Mouse (Mus musculus): ENCODE results near the gene Calhm6.

Gene Calhm6

GRCm38 (mm10) chr10:34096418-34096883 is 31.3 kb downstream of the Calhm6 start, which contains the start of gene Calhm5:
Gene Calhm5 (minus strand): TSS chr10:34096519.
- DNase-seq (ENCODE audit: low spot score), result peak; percentile 42

DNA sequence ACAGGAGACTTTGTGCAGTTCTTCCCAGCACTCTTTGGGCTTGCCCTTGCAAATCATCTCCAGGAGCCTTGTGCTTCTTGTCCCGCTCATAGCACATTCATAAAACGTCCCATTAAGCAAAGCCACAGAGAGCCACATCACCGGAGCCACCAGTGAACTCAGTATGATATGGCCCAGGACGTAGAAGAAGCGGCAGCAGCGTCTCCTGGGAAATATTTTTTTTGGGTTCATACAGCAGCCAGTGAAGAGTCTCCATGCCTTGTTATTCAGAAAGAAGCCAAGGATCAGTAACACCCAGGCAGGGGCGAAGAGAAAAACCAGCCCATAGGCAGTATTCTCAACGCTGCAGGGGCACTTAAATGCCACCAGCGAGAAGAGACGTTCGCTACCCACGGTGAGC is 31.8 kb downstream of the Calhm6 start:
- DNase-seq (ENCODE audit: low spot score), result no peak

DNA sequence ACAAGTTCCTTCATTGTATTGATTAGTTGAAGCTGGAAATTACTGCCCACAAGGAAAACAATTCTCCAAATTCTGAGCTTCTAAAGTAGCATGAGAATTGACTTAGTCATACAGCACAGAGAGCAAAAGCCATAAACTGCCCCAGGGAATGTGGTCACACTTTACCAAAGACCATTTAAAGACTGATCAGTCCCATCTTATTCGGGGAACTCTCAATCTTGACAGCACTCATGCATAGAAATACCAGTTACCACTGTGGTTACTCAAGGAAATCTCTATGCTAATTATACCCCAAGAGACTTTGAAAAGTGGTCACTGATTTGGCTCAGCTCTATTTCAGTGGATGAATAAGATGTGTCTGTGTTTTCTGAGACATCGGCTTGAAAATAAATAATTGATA is 32.6 kb downstream of the Calhm6 start:
- no peak for DNase-seq (ENCODE audit: low spot score)

DNA sequence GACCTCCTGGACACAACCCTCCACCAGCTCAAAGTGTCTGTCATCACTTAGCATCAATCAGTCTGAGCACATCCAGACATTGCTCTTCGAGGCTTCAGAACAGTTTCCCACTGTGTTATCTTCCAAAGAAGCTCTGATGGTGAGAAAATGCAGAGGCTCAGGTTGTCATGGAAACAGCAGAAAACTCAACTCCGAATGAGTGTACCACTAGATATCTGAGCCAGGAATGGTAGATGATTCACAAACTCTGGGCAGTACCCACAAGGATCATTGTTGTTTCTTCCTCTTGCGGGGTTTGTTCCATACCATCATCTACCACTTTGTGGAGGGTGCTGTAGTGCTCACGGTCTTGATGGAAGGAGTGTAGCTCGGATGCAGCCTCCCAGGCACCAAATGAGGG is 35.9 kb downstream of the Calhm6 start:
- DNase-seq (ENCODE audit: low spot score), result peak; percentile 37

DNA sequence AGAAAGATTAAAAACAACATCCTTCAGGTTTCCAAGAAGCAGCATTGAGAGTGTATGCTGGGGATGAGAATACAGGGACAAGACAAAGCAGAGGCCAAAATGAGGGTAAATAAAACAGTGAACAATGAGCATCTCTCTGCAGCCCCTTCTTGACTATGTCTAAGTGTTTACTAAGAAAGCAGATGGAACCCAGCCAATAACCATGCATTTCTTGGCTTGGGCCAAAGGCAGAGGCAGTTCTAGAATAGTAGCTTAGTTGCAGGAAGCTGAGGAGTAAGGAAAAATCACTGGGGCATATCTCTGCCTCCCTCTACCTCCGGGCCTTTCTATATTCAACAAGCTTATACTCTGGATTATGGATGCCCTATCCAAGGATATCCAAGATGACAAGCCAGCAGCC is 37.3 kb downstream of the Calhm6 start:
- no peak for DNase-seq (ENCODE audit: low spot score)

GRCm38 (mm10) chr10:34089517-34089916 is 38.3 kb downstream of the Calhm6 start:
- DNase-seq (ENCODE audit: low spot score), result no peak

GRCm38 (mm10) chr10:34088515-34088914 is 39.3 kb downstream of the Calhm6 start:
- DNase-seq (ENCODE audit: low spot score), result no peak

DNA sequence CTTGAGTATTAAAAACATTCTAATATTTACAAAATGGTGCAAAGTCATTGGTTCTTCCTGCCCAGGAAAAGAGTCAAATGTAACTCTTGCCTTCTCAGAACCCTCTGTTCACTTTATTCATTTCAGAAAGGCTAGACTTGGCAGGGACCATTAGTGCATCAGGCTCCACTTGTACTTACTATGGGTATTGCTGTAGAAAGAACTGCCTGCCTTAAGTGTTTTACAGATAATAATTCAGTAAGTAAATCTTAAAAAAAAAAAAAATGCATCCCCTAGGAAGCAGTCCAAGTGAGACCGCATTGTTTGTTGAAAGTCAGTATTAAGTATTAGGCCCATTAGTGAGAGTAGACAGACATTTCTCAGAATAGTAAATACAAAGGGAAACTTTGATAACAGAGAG is 41.3 kb downstream of the Calhm6 start:
- DNase-seq (ENCODE audit: low spot score), result no peak
